Mouse (Mus musculus) embryonic facial prominence, embryonic 15.5 days (tissue): Measurements from ENCODE around the gene Acsbg1. TPM values are rescaled to one million over a fixed set of nuclear protein-coding genes. Genes with fewer than 3 reads are reported as not detected.

ENCODE experiments used
- ATAC-seq: fragments of 200-750 bp; cut with Nextera tagmentation; 2 replicates; pipeline ENCODE4 v1.8.0; 2017; ENCODE audit warnings: low read depth, moderate TSS enrichment; ENCODE audit not compliant: insufficient number of reproducible peaks, low FRiP score, low TSS enrichment
- H3K27ac ChIP-seq: fragments of 300-500 bp; sonication (generic); replicated peaks from 2 replicates; pipeline ENCODE4 v1.5.1; 2015; ENCODE audit warnings: mild to moderate bottlenecking, inconsistent platforms
- H3K27me3 ChIP-seq: fragments of 300-500 bp; sonication (generic); 2 replicates; pipeline ENCODE4 v1.6.1; 2015; ENCODE audit warnings: inconsistent platforms
- H3K36me3 ChIP-seq: fragments of 300-500 bp; sonication (generic); 2 replicates; pipeline ENCODE4 v1.6.1; 2015; ENCODE audit warnings: mild to moderate bottlenecking, inconsistent platforms
- H3K4me1 ChIP-seq: fragments of 300-500 bp; sonication (generic); 2 replicates; pipeline ENCODE4 v1.6.1; 2015; ENCODE audit warnings: inconsistent platforms
- H3K4me2 ChIP-seq: fragments of 300-500 bp; sonication (generic); replicated peaks from 2 replicates; pipeline ENCODE4 v1.6.1; 2015; ENCODE audit warnings: mild to moderate bottlenecking, inconsistent platforms
- H3K4me3 ChIP-seq: fragments of 300-500 bp; sonication (generic); replicated peaks from 2 replicates; pipeline ENCODE4 v1.5.1; 2015; ENCODE audit warnings: mild to moderate bottlenecking, inconsistent platforms
- H3K9ac ChIP-seq: fragments of 300-500 bp; sonication (generic); 2 replicates; pipeline ENCODE4 v1.6.1; 2015; ENCODE audit warnings: inconsistent platforms
- H3K9me3 ChIP-seq: fragments of 300-500 bp; sonication (generic); replicated peaks from 2 replicates; pipeline ENCODE4 v1.6.1; 2016; ENCODE audit warnings: inconsistent platforms
- WGBS: fragments of 180-500 bp; shearing (Covaris S2); methylation state at CpG from one replicate; pipeline ENCODE4 v1.1.7; 2015; 5-methylcytosine and 5-hydroxymethylcytosine counted together
- polyA plus RNA-seq: library from polyadenylated mRNA; unstranded; fragments of >200 nt; fragmentation: Nextera tagmentation; extraction: Ambion mirVana; gene quantifications from 2 replicates; pipeline ENCODE4 v1.2.1, GENCODE M21; 2015

The Acsbg1 gene
- polyA plus RNA-seq, 1 experiment from 2014 or later, result 9.0 TPM

DNA sequence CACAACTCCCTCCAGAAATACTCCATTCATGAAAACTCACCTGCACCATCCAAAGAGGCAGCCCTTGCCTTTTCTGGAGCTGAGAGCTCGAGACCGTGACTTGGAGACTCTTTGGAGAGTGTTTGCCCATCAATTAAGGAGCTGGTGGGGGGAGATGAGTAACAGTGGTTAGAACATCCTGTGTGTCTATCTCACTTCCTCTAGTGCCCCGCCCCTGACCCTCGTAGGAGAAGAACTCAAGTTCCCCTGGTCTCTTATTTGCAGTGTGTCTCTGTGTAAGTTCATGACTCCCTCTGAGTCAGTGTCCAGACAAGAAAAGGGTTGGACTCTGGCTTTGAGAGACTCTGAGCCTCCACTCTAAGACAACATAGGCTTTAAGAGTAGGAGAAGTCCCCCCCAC is 19.1 kb downstream of the Acsbg1 start:
- 71% methylated on average over 4 of the region's 4 CpGs for WGBS
- H3K27ac ChIP-seq, result no peak overlapping the region
- H3K9me3 ChIP-seq, result no peaks in the 10 kb centered on the region
- no peak overlapping the region for H3K4me2 ChIP-seq
- no peak overlapping the region for H3K9ac ChIP-seq
- no peaks in the 10 kb centered on the region for H3K36me3 ChIP-seq
- no peak overlapping the region for H3K4me3 ChIP-seq
- H3K4me1 ChIP-seq, result 0 out of 2 replicates have a peak, but pooled peaks cover 4% of the 10 kb centered on the region
- ATAC-seq, result no peak
- no peaks in the 10 kb centered on the region for H3K27me3 ChIP-seq

DNA sequence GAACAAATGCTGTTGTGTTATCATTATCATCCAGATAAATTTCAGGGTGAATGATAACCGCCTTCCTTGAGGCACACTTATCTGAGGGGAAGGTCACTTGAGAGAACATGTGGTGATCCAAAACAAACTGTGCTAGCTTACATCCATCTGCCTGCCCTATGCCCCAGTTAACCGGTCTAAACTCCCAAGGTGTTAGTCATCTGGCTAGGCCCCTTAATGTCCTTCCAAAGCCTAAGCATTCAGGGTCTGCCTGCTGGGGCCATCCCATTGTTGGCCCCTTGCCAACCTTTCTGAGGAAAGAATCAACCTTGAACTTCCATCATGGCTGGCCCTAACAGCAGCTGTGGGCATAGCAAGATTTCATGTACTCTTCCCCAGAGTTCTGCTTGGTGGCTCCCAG is 19.5 kb downstream of the Acsbg1 start:
- no peak overlapping the region for H3K27ac ChIP-seq
- WGBS, result 68% methylated on average over 2 of the region's 2 CpGs
- H3K9me3 ChIP-seq, result no peaks in the 10 kb centered on the region
- 0 out of 2 replicates have a peak, but pooled peaks cover 4% of the 10 kb centered on the region for H3K4me1 ChIP-seq
- H3K4me2 ChIP-seq, result no peak overlapping the region
- H3K4me3 ChIP-seq, result no peak overlapping the region
- no peaks in the 10 kb centered on the region for H3K36me3 ChIP-seq
- no peak for ATAC-seq
- no peak overlapping the region for H3K9ac ChIP-seq
- H3K27me3 ChIP-seq, result no peaks in the 10 kb centered on the region

DNA sequence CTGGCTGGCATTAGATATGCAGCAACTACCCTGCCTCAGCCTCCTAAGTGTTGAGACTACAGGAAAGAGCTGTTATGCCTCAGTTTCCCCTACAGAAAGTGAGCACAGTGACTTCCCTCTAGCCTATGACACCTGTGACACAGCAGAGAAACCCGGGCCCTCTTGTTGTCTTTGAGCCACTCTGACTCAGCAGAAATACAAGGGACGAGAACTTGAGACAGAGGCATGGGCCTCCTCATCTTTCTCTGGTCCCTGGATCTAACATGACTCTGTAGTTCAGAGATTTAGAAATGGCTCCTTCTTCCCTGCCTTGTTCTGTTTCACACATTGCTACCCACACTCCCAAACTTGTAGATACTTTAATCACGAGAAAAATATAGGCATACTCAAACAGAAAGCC is 20.1 kb downstream of the Acsbg1 start:
- Histone ChIP-seq H3K4me1 (0 out of 2 replicates have a peak, but pooled peaks cover 4% of the 10 kb centered on the region), H3K4me2 (no peak overlapping the region), H3K9ac (no peak overlapping the region), H3K9me3 (no peaks in the 10 kb centered on the region), H3K27ac (no peak overlapping the region), H3K27me3 (no peaks in the 10 kb centered on the region), H3K36me3 (no peaks in the 10 kb centered on the region), H3K4me3 (no peak overlapping the region)
- 65% methylated on average over 3 of the region's 3 CpGs for WGBS
- no peak for ATAC-seq

DNA sequence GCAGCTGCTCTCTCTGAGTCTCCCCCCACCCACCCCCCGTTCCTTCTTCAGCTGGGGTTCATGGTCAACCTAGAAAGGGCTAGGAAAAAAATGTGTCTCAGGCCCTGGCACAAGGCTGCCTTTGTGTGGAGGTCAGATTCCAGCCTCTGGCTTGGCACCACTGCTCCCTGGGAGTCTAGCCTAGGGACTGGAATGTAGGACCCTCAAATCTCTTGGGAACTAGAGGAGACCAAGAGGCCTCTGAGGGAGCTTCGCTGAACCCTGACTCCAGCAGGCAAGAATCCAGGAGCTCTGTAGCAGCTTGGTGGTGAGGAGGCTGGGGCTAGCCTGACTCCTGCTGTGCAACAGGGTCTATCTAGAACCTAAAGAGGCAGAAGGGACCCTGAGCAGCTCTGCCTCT is 22.5 kb downstream of the Acsbg1 start:
- no peak overlapping the region for H3K4me2 ChIP-seq
- no peaks in the 10 kb centered on the region for H3K27me3 ChIP-seq
- no peak overlapping the region for H3K9ac ChIP-seq
- no peak overlapping the region for H3K27ac ChIP-seq
- H3K4me1 ChIP-seq, result 0 out of 2 replicates have a peak, but pooled peaks cover 4% of the 10 kb centered on the region
- no peak for ATAC-seq
- no peaks in the 10 kb centered on the region for H3K36me3 ChIP-seq
- H3K4me3 ChIP-seq, result no peak overlapping the region
- 43% methylated on average over 2 of the region's 2 CpGs for WGBS
- H3K9me3 ChIP-seq, result no peaks in the 10 kb centered on the region

DNA sequence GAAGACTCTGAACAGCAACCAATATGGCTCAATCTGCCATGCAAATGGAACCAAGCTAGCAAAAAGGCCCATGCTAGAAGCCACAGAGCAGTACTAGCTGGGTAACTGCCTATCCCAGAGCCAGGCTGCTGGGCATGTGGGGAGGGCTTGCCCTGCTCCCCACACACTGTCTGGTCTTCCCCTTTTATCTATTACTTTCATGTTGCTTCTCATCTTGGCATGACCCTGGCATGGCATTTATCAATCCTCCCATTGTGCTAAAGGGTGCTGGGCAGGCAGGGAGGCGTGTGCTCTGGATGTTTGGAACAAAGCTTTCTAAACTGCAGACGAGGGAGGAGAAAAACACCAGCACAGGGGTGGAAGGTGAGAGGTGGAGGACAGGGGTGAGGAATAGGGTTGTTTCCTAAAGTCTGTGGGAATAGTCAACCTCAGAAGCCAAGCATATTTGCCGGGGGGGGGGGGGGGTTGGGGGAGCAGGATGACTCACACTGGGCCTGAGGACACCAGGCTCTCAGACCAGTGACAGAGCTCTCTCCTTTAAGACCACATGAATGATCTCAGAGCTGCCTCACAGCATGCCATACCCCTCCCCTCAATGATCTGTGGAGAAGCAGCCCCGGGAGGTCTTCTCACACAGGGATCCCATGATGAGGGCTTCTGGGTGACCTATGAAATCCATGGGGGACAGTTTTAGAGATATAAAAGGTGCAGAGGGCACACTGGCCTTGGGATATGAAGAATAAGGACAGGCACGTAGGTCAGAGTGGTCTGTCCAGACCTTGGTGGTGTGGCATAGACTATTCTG is 24.0 kb downstream of the Acsbg1 start:
- no peak overlapping the region for H3K27ac ChIP-seq
- H3K27me3 ChIP-seq, result no peaks in the 10 kb centered on the region
- no peak overlapping the region for H3K4me2 ChIP-seq
- no peak overlapping the region for H3K9ac ChIP-seq
- WGBS, result 57% methylated on average over 5 of the region's 5 CpGs
- no peak overlapping the region for H3K4me3 ChIP-seq
- ATAC-seq, result no peak
- no peaks in the 10 kb centered on the region for H3K4me1 ChIP-seq
- no peaks in the 10 kb centered on the region for H3K9me3 ChIP-seq
- H3K36me3 ChIP-seq, result no peaks in the 10 kb centered on the region

DNA sequence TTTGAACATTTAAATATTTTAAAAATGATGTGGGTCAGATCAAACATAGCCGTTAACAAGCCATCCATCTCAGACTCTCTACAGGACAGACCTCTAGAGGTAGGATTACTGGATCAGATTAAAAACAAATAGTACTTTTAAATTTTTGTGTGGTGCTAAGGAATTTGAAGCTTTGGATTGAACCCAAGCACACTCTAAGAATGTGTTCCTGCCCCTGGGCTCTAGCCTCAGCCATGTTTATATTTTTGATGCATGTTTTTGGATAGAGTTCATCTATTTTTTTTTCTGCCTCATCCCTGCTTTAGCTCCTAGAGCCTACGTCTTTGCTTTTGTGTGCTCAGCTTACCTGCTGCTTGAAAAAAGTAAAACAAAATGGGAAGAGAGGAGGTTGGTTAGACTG is 28.3 kb downstream of the Acsbg1 start:
- no peaks in the 10 kb centered on the region for H3K4me1 ChIP-seq
- ATAC-seq, result no peak
- H3K4me2 ChIP-seq, result no peak overlapping the region
- no peaks in the 10 kb centered on the region for H3K27me3 ChIP-seq
- no peaks in the 10 kb centered on the region for H3K36me3 ChIP-seq
- 48% methylated on average over 2 of the region's 2 CpGs for WGBS
- no peak overlapping the region for H3K27ac ChIP-seq
- H3K9ac ChIP-seq, result no peak overlapping the region
- H3K9me3 ChIP-seq, result no peaks in the 10 kb centered on the region
- H3K4me3 ChIP-seq, result no peak overlapping the region

DNA sequence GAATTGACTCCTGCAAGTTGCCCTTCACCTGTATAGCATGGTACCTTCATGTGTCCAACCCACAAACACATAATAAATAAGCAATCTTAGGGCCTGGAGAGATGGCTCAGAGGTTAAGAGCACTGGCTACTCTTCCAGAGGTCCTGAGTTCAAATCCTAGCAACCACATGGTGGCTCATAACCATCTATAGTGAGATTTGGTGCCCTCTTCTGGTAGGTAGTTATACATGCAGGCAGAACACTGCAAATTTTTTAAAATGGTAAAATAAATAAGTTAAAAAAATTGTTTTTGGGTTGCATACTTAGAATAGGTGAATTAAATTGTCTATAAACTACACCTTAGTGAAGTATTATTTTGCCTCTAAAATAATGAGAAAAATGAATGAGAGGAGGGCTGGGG is 30.8 kb downstream of the Acsbg1 start:
- Histone ChIP-seq H3K27me3 (no peaks in the 10 kb centered on the region), H3K36me3 (no peaks in the 10 kb centered on the region), H3K4me3 (no peak overlapping the region), H3K9ac (no peak overlapping the region), H3K4me1 (no peaks in the 10 kb centered on the region), H3K4me2 (no peak overlapping the region), H3K27ac (no peak overlapping the region), H3K9me3 (no peaks in the 10 kb centered on the region)
- no peak for ATAC-seq

DNA sequence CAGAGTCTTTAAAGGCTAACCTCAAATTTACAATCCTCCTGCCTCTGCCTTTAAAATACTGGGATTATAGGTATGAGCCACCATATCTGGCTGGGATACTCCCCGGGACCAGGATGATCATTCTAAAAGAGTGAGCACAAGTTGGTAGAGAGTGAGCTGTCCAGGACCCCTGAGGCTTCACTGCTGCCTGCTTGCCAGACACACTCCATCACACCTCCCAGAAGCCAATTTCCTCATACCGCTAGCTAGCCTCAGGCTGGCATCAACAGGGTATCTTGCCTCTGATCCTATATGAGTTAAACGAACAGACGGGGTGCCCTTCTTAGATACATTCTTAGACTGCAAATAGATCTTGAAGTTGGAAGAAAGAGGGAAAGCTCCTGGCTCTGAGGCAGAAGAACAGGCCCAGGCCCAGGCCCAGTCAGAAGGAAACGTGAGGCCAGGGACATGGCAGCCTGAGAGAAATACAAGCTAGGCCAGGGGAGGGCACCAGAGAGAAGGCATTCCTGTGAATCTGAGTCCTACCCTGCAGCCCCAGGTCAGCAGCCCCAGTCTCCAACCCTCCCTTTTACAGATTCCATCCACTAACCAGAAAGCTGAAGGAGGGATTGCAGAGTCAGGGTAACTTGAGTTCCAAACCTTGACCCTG is 31.9 kb downstream of the Acsbg1 start:
- H3K27me3 ChIP-seq, result no peaks in the 10 kb centered on the region
- no peak overlapping the region for H3K27ac ChIP-seq
- no peak for ATAC-seq
- H3K4me3 ChIP-seq, result no peak overlapping the region
- WGBS, result 74% methylated on average over 5 of the region's 5 CpGs
- H3K4me2 ChIP-seq, result no peak overlapping the region
- no peaks in the 10 kb centered on the region for H3K36me3 ChIP-seq
- no peaks in the 10 kb centered on the region for H3K9me3 ChIP-seq
- H3K9ac ChIP-seq, result no peak overlapping the region
- no peaks in the 10 kb centered on the region for H3K4me1 ChIP-seq

DNA sequence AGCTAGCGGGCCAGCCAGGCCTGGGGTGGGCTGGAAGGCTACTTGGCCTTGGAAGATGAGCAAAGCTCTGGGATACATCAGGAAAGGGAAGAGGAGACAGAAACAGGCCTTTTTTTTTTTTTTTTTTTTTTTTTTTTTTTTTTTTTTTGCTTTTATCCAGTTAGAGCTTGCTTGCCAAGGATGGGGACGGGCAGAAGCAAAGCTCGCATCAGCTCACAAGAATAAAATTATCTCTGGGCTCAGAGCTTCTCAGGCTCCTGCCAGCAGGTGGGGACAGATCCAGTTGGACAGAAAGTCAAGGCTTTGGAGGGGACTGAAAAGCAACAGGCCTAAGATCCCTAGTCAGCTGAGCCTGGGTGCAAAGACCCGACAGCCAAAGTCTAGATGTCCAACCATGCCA is 32.9 kb downstream of the Acsbg1 start:
- no peak overlapping the region for H3K4me2 ChIP-seq
- no peak overlapping the region for H3K27ac ChIP-seq
- H3K4me3 ChIP-seq, result no peak overlapping the region
- no peaks in the 10 kb centered on the region for H3K9me3 ChIP-seq
- 72% methylated on average over 4 of the region's 4 CpGs for WGBS
- no peak overlapping the region for H3K9ac ChIP-seq
- H3K36me3 ChIP-seq, result no peaks in the 10 kb centered on the region
- H3K4me1 ChIP-seq, result no peaks in the 10 kb centered on the region
- no peaks in the 10 kb centered on the region for H3K27me3 ChIP-seq
- no peak for ATAC-seq

DNA sequence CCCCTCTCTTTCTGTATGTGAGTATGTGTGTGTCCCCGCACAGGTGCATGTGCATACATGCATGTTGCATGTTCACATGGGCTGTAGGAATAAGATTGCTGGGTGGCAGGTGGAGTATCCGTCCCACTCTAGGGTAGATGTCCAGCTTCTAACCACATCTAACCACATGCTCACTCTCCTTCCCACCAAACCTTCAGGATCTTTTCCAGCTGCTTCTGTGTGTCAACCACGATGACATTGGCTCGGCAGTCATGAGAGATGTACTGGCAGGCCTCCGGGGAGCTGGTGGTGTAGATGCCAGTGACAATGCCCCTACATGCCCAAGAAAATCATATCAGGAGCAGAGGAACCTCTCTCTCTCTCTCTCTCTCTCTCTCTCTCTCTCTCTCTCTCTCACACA is 34.4 kb downstream of the Acsbg1 start:
- 78% methylated on average over 5 of the region's 5 CpGs for WGBS

DNA sequence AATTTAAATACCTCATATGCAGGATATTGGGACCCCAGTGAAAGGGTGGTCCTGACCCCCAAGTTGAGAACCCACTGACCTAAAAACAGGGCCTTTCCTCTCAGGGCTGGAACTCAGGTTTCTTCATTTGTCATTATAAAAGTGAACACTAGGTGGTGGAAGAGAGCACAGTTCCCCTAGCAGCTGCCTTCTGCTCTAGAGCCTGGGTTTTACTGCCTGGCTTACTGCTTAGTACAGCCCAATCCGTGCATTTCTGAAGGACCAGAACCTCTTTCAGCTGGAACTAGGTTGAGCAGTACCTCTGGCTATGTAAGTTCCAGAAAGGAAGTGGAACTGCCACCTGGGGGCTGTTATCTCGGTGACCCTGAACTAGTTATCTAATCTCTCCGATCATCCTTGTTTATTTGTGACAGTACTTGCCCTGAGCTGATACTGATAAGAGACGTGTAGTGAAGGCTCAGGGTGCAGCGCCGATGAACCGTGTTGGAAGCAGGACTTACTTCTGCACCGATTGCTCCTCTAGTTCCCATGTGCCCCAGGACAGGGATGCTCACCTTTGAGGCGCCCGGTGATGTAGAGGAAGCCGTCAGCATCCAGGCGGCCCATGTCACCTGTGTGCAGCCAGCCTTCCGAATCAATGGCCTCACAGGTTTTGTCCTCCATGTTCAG is 47.4 kb downstream of the Acsbg1 start:
- Histone ChIP-seq H3K27ac (no peak overlapping the region), H3K27me3 (no peaks in the 10 kb centered on the region), H3K36me3 (no peaks in the 10 kb centered on the region), H3K4me1 (no peaks in the 10 kb centered on the region), H3K4me2 (no peak overlapping the region), H3K4me3 (no peak overlapping the region), H3K9ac (no peak overlapping the region), H3K9me3 (no peaks in the 10 kb centered on the region)
- 64% methylated on average over 13 of the region's 13 CpGs for WGBS
- no peak for ATAC-seq

More for the DNA sequence above, 34.4 kb downstream of the Acsbg1 start:
- H3K27ac ChIP-seq, result no peak overlapping the region
- H3K4me1 ChIP-seq, result no peaks in the 10 kb centered on the region
- H3K27me3 ChIP-seq, result no peaks in the 10 kb centered on the region
- no peak overlapping the region for H3K4me3 ChIP-seq
- H3K4me2 ChIP-seq, result no peak overlapping the region
- H3K36me3 ChIP-seq, result no peaks in the 10 kb centered on the region
- no peak for ATAC-seq
- H3K9me3 ChIP-seq, result no peaks in the 10 kb centered on the region
- H3K9ac ChIP-seq, result no peak overlapping the region
